Mouse (Mus musculus) liver, embryonic 15.5 days (tissue): ENCODE data around the gene Sh3pxd2a. TPM values are rescaled to one million over a fixed set of nuclear protein-coding genes. Genes with fewer than 3 reads are reported as not detected.

Source experiments
- ATAC-seq: fragments of 200-750 bp; cut with Nextera tagmentation; 2 replicates; pipeline ENCODE4 v1.8.0; 2017; ENCODE audit warnings: moderate number of reproducible peaks, mild to moderate bottlenecking, moderate library complexity; ENCODE audit not compliant: insufficient read depth
- H3K27ac ChIP-seq: fragments of 300-500 bp; sonication (generic); replicated peaks from 2 replicates; pipeline ENCODE4 v1.5.1; 2015; ENCODE audit warnings: mild to moderate bottlenecking, inconsistent platforms
- H3K27me3 ChIP-seq: fragments of 300-500 bp; sonication (generic); 2 replicates; pipeline ENCODE4 v1.6.1; 2015; ENCODE audit warnings: mild to moderate bottlenecking, inconsistent platforms
- H3K36me3 ChIP-seq: fragments of 300-500 bp; sonication (generic); replicated peaks from 2 replicates; pipeline ENCODE4 v1.6.1; 2015; ENCODE audit warnings: moderate library complexity, mild to moderate bottlenecking, inconsistent platforms
- H3K4me1 ChIP-seq: fragments of 300-500 bp; sonication (generic); replicated peaks from 2 replicates; pipeline ENCODE4 v1.6.1; 2015; ENCODE audit warnings: inconsistent platforms
- H3K4me2 ChIP-seq: fragments of 300-500 bp; sonication (generic); 2 replicates; pipeline ENCODE4 v1.6.1; 2015; ENCODE audit warnings: moderate library complexity, mild to moderate bottlenecking, inconsistent platforms
- H3K4me3 ChIP-seq: fragments of 300-500 bp; sonication (generic); replicated peaks from 2 replicates; pipeline ENCODE4 v1.5.1; 2015; ENCODE audit warnings: mild to moderate bottlenecking, inconsistent platforms
- H3K9ac ChIP-seq: fragments of 300-500 bp; sonication (generic); 2 replicates; pipeline ENCODE4 v1.6.1; 2015; ENCODE audit warnings: moderate library complexity, mild to moderate bottlenecking, inconsistent platforms
- H3K9me3 ChIP-seq: fragments of 300-500 bp; sonication (generic); replicated peaks from 2 replicates; pipeline ENCODE4 v1.6.1; 2016; ENCODE audit warnings: inconsistent platforms
- WGBS: fragments of 180-500 bp; shearing (Covaris S2); methylation state at CpG from one replicate; pipeline ENCODE4 v1.1.7; 2015; ENCODE audit warnings: mixed read lengths; ENCODE audit not compliant: insufficient replicate concordance; 5-methylcytosine and 5-hydroxymethylcytosine counted together
- polyA plus RNA-seq: library from polyadenylated mRNA; unstranded; fragments of >200 nt; fragmentation: Nextera tagmentation; extraction: Ambion mirVana; gene quantifications from 2 replicates; pipeline ENCODE4 v1.2.1, GENCODE M21; 2015

The Sh3pxd2a gene
- polyA plus RNA-seq, 1 experiment from 2014 or later: 0.63 TPM

DNA sequence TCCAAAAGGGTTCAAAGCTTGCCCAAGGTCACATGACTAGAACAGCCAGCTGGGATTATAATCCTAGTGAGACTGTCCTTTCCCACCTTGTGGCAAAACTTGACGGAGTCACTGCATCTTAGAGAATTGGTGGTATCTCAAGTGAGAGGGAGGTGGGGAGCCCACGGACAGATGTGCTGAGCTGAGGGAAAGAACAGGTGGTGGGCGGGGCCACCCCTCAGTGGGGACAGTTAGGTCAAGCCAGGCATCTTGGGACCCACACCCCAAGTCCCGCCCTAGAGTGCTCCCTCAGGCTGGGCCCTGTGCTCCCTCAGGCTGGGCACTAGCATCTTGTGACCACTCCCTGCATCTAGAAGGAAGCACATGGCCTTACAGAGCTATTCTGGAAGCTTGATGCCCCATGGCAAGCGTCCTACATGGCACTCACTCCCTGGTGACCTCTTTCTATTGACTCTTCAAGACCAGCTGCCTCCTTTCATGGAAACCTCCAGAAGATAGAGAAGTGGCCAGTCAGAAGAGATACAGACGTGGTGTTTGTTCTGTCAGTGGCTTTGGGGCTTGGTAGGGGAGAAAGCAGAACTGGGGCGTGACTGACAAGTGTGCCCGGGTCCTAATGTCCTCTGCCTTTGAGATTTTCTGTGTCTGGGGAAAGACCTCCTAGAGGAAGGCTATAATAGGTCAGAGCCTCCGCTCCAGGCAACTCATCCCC lies 24.3 kb downstream of the Sh3pxd2a start:
- no peak overlapping the region for H3K27ac ChIP-seq
- peaks cover 43% of the 10 kb centered on the region for H3K4me1 ChIP-seq
- 0 out of 2 replicates have a peak, but pooled peaks cover 5% of the 10 kb centered on the region for H3K27me3 ChIP-seq
- ATAC-seq: no peak
- no peak overlapping the region for H3K9ac ChIP-seq
- H3K36me3 ChIP-seq: no peaks in the 10 kb centered on the region
- no peaks in the 10 kb centered on the region for H3K9me3 ChIP-seq
- no peak overlapping the region for H3K4me2 ChIP-seq
- H3K4me3 ChIP-seq: no peak overlapping the region
- 55% methylated on average over 9 of the region's 9 CpGs for WGBS

DNA sequence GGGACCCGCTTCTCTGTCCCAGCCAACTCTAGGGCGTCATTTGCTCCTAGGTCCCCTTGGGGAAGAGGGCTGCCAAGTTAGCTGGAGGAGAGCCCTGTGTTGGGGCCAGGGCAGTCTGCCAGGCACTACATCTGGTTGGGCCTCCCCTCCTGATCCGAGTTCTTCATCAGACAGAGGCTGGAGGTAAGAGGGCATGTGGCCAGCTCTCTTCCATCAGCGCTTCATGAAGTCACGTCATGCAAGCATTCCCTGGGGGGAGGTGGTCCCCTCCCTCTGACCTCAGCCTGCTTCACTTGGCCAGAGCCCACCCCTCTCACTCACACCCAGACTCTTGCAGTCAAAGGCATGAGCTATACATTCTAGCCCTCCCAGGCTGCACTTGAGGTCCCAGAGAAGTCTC lies 25.8 kb downstream of the Sh3pxd2a start:
- Histone ChIP-seq H3K9ac (no peak overlapping the region), H3K27ac (no peak overlapping the region), H3K4me1 (peaks cover 39% of the 10 kb centered on the region), H3K9me3 (no peaks in the 10 kb centered on the region), H3K4me3 (no peak overlapping the region), H3K36me3 (no peaks in the 10 kb centered on the region), H3K27me3 (0 out of 2 replicates have a peak, but pooled peaks cover 5% of the 10 kb centered on the region), H3K4me2 (no peak overlapping the region)
- 74% methylated on average over 5 of the region's 5 CpGs for WGBS
- no peak for ATAC-seq

DNA sequence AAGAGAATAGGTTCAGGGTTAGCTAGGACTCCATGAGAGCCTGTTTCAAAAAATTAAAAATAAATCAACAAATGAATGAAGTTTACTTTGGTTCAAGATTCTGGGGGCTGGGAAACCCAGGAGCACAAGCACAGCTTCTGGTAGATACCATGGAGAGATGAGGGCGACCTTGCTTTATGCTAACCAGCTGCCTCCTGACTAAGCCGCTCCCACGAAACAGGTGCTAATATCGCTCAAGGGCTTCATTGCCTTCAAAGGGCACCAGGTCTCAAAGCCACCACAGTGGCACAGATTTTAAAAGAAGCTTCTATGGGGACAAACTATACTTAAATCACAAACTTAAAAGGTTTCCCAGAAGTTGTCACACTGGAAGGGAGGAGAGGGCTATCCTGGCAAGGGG lies 27.2 kb downstream of the Sh3pxd2a start:
- ATAC-seq: no peak
- 84% methylated on average over 4 of the region's 4 CpGs for WGBS
- no peak overlapping the region for H3K9ac ChIP-seq
- no peaks in the 10 kb centered on the region for H3K9me3 ChIP-seq
- no peak overlapping the region for H3K4me3 ChIP-seq
- H3K27me3 ChIP-seq: 0 out of 2 replicates have a peak, but pooled peaks cover 5% of the 10 kb centered on the region
- H3K36me3 ChIP-seq: no peaks in the 10 kb centered on the region
- peaks cover 49% of the 10 kb centered on the region for H3K4me1 ChIP-seq
- no peak overlapping the region for H3K27ac ChIP-seq
- no peak overlapping the region for H3K4me2 ChIP-seq

DNA sequence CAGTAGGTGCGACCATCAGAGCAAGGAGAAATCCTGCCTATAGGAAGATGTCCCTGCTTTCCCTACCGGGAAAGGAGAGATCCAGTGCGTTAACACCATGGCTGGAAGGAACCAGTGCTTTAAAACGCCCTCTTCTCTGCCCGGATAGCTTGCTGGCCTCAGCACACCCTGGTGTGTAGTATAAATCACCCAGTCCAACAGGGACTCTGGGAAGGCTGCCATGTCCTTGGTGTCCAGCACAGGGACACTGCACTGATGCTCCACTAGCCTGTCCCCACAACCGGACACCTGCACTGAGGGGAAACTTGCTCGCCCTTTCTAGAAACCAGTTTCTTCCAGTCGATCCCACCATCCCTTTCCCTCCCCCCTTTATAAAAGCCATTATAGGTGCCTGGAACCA lies 28.0 kb downstream of the Sh3pxd2a start:
- Histone ChIP-seq H3K9ac (no peak overlapping the region), H3K4me3 (no peak overlapping the region), H3K4me2 (no peak overlapping the region), H3K36me3 (no peaks in the 10 kb centered on the region), H3K9me3 (no peaks in the 10 kb centered on the region), H3K27ac (no peak overlapping the region), H3K4me1 (peaks cover 49% of the 10 kb centered on the region), H3K27me3 (0 out of 2 replicates have a peak, but pooled peaks cover 5% of the 10 kb centered on the region)
- WGBS: 85% methylated on average over 8 of the region's 8 CpGs
- ATAC-seq: no peak

DNA sequence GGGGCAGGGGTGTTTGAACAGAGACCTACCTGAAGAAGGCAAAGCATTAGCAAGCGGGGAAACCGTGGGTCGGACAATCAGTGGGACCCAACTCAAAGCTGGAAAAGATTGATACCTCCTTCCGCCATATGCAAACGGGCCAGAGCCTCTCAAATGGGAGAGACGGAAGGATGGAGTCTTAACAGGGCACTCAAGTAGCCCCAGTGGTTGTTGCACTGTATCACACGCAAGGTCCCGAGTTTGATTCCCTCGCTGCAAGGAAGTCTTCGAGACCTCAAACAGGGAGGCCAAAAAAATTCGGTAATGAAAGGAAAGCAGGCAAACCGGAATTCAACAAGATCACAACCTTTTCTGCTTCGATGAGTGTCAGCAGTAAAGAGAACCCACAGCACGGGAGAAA lies 29.5 kb downstream of the Sh3pxd2a start:
- Histone ChIP-seq H3K4me3 (no peak overlapping the region), H3K27ac (no peak overlapping the region), H3K27me3 (0 out of 2 replicates have a peak, but pooled peaks cover 1% of the 10 kb centered on the region), H3K4me1 (peaks cover 52% of the 10 kb centered on the region), H3K9ac (no peak overlapping the region), H3K36me3 (no peaks in the 10 kb centered on the region), H3K4me2 (no peak overlapping the region), H3K9me3 (no peaks in the 10 kb centered on the region)
- WGBS: 89% methylated on average over 14 of the region's 14 CpGs
- ATAC-seq: no peak

DNA sequence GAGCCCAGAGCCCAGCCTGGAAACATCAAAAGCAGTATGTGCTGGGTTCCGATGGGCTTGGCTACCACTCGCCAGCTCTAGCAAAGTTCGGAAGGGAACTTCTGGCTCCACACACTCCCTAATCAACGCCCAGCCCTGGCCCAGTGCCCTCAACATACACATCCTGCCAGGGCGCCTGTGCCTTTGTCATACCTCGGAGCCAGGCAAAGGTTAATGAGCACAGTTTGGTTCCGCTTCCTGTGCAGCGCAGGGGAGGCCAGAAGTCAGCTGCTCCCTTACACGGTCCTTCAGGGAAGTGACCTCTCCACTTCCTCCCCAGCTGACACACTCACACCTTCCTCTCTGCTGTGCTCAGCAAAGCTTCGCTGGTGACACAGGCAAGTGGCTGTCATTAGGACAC lies 31.9 kb downstream of the Sh3pxd2a start:
- Histone ChIP-seq H3K4me2 (peak overlapping the region; percentile 62), H3K36me3 (no peaks in the 10 kb centered on the region), H3K9ac (peak overlapping the region; percentile 25; the same call in 1 of the 2 replicates), H3K9me3 (no peaks in the 10 kb centered on the region), H3K27me3 (no peaks in the 10 kb centered on the region), H3K27ac (peak overlapping the region; percentile 94), H3K4me3 (no peak overlapping the region), H3K4me1 (peaks cover 68% of the 10 kb centered on the region)
- 45% methylated on average over 10 of the region's 10 CpGs for WGBS
- 0 out of 2 replicates have a peak, but pooled peaks have one; percentile 3 for ATAC-seq

DNA sequence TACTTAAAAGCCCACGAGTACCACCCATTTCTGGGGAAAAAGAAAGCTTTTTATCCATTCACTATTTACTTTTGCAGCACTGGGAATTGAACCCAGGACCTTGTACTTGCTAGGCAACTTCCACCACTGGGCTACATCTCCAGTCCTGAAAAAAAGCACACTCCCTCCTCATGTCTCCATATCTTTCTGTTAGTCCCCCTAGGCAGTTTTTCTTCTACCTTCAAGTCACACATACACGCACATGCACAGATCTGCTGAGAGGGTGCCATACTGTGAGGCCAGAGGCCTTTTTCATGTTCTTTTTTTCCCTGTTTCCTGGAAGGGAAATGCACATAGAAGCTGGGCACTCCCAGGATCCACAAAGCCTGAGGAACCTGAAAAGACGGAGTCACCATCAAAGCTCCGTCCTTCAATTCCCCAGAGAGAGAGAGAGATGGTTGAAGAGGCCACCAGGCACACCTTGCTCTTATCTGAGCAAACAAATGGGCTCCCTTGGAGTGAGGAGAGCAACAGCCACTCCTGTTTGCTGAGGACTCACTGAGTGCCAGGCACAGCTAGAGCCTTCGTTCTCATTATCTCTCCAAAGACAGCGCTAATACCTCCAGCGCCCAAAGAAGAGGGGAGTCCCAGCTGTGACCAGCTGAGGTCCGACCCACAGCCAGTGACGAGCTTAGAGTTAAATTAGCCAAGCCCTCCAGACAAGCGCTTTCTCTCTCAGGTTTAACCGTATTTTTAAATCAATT lies 32.8 kb downstream of the Sh3pxd2a start:
- whole genome bisulfite sequencing: 23% methylated on average over 11 of the region's 11 CpGs
- ATAC-seq: peak; percentile 95
- Histone ChIP-seq H3K27me3 (no peaks in the 10 kb centered on the region), H3K4me3 (peak overlapping the region; percentile 17), H3K4me2 (peak overlapping the region; percentile 62), H3K4me1 (peaks cover 71% of the 10 kb centered on the region), H3K36me3 (no peaks in the 10 kb centered on the region), H3K9me3 (no peaks in the 10 kb centered on the region), H3K27ac (peak overlapping the region; percentile 94), H3K9ac (peak overlapping the region; percentile 25; the same call in 1 of the 2 replicates)

DNA sequence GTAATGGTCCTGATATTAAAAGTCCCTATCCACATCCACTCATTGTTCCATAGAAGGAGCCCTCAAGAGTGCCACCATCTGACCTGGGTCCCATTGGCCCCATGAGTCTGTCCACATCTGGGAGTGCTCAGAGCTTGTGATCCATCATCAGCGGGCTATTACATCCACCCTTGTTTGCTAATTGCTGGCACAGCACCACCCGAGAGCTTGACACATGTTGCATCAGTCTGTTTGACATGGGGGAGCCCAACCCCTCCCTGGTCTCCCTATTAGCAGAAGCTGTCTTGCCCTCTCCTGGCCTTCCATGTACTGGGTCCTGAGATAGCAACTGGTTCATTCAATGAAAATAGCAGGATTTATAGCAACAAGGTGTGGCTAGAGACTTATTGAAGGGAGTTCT lies 34.0 kb downstream of the Sh3pxd2a start:
- ATAC-seq: no peak
- peaks cover 68% of the 10 kb centered on the region for H3K4me1 ChIP-seq

DNA sequence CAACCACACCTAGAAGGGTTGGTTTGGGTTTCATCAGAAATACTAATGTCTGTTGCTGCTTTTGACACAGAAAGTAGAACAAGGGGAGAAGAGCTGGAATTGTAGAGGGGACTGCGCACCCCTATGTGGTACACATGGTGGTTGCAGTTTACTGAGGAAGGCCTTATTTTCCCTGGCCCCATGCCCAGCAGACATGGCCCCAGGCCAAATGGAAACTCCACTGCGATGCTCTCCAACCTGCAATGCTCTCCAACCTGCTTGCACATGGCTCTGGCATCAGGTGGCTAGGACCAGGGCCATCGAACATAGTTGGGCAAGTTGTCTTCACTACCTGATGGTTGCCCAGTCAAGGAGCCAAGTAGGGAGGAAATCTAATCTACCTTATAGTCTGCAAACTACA lies 35.0 kb downstream of the Sh3pxd2a start:
- Histone ChIP-seq H3K4me2 (0 out of 2 replicates have a peak overlapping the region, but pooled peaks have one; percentile 27), H3K27ac (peak overlapping the region; percentile 94), H3K36me3 (0 out of 2 replicates have a peak, but pooled peaks cover under 1% of the 10 kb centered on the region), H3K9ac (no peak overlapping the region), H3K4me3 (no peak overlapping the region), H3K27me3 (no peaks in the 10 kb centered on the region), H3K9me3 (no peaks in the 10 kb centered on the region), H3K4me1 (peaks cover 70% of the 10 kb centered on the region)
- ATAC-seq: no peak
- WGBS: 90% methylated on average over 3 of the region's 3 CpGs

More for the DNA sequence above, 34.0 kb downstream of the Sh3pxd2a start:
- H3K27ac ChIP-seq: peak overlapping the region; percentile 94
- H3K4me3 ChIP-seq: no peak overlapping the region
- 58% methylated on average over 2 of the region's 2 CpGs for WGBS
- H3K4me2 ChIP-seq: no peak overlapping the region
- H3K9me3 ChIP-seq: no peaks in the 10 kb centered on the region
- no peaks in the 10 kb centered on the region for H3K36me3 ChIP-seq
- H3K9ac ChIP-seq: no peak overlapping the region
- no peaks in the 10 kb centered on the region for H3K27me3 ChIP-seq

DNA sequence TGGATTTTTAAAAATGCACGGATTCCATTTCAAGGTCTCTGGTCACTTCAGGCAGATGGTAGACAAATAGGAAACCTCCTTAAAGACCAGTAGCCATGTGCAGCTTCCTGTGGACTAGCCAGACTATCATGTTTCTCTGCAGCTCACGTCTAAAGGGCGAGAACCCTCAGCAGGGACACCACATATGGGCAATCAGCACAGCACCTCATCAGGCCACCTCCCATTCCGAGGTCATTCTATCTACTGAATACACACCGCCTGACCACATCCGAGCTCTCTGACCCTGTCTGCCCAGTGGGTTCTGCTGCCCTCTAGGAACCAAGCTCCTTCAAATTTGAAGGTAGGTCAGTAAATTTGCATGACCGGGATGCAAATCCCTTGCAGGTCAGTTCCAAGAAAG lies 35.4 kb downstream of the Sh3pxd2a start:
- H3K4me2 ChIP-seq: peak overlapping the region; percentile 27; the same call in 1 of the 2 replicates
- 0 out of 2 replicates have a peak, but pooled peaks cover 5% of the 10 kb centered on the region for H3K36me3 ChIP-seq
- peaks cover 74% of the 10 kb centered on the region for H3K4me1 ChIP-seq
- ATAC-seq: no peak
- 0 out of 2 replicates have a peak overlapping the region, but pooled peaks have one; percentile 25 for H3K9ac ChIP-seq
- 39% methylated on average over 7 of the region's 7 CpGs for WGBS
- H3K27me3 ChIP-seq: no peaks in the 10 kb centered on the region
- H3K9me3 ChIP-seq: no peaks in the 10 kb centered on the region
- peak overlapping the region; percentile 65 for H3K27ac ChIP-seq
- H3K4me3 ChIP-seq: no peak overlapping the region
